Mouse (Mus musculus) lung, postnatal 0 days (tissue): Measurements from ENCODE around the gene Ctla4.

Source experiments
- CTCF ChIP-seq: IDR thresholded peaks from 2 replicates; pipeline ENCODE4 v1.5.1; 2016; ENCODE audit warnings: antibody characterized with exemption, mild to moderate bottlenecking
- EP300 ChIP-seq: IDR thresholded peaks from 2 replicates; pipeline ENCODE4 v1.6.1; 2016; ENCODE audit warnings: antibody characterized with exemption, mild to moderate bottlenecking, control low read depth

- TF ChIP-seq EP300 (no peak), CTCF (no peak)
These were observed 12.4 kb downstream of the Ctla4 start for GRCm38 (mm10) chr1:60899244-60899643.
